Mouse (Mus musculus): ENCODE results near the gene Hsd17b3.
A peak's percentile ranks its signal among the peaks of the same experiment; 100 is the strongest.

- TF ChIP-seq POLR2A (IDR thresholded peaks at IDR 0.05; ENCODE audit: insufficient read depth, low read depth, low read length) (no peak), CTCF (IDR thresholded peaks at IDR 0.05) (peak; percentile 96; the same call in 1 of the 2 replicates), EP300 (IDR thresholded peaks at IDR 0.05; ENCODE audit: insufficient read depth, low read depth, low read length) (no peak)
Observed at GRCm38 (mm10) chr13:64100186-64100585, 11.2 kb upstream of the Hsd17b3 start.
